Mouse (Mus musculus): ENCODE data around the gene Igsf9b. TPM values are rescaled to one million over a fixed set of nuclear protein-coding genes. Genes with fewer than 3 reads are reported as not detected.
A peak's percentile ranks its signal among the peaks of the same experiment; 100 is the strongest.

The Igsf9b gene
- polyA plus RNA-seq, 1 experiment from 2014 or later, result 2.8 TPM

DNA sequence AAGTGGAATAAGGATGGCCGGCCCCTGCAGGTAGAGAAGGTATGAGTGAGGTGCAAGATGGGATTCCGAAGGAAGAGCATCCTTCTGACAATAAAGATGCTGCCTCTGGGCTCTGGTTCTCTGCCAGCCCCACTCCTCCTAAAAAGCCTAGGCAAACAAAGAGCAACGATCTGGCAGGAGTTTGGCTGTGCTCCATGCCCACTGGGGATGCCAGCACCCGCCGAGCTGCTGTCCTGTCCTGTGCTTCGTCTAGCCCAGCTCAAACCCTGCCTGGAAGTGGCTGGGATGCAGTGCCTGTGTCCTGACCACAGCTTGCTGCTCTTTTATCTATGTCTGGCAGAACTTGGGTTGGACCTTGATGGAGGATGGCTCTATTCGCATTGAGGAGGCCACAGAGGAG lies 23.3 kb downstream of the Igsf9b start:
- Histone ChIP-seq H3K9me3 (ENCODE audit: low read length) (no peaks in the 10 kb centered on the region), H3K4me2 (replicated peaks; ENCODE audit: low read depth, low read length) (no peak overlapping the region), H3K27ac (ENCODE audit: low read length) (no peak overlapping the region), H3K27me3 (ENCODE audit: insufficient read depth, low read length) (no peaks in the 10 kb centered on the region), H3K36me3 (ENCODE audit: insufficient read depth, low read length) (no peaks in the 10 kb centered on the region), H3K9ac (replicated peaks; ENCODE audit: low read length) (no peak overlapping the region), H3K4me1 (ENCODE audit: insufficient read depth, low read length) (no peaks in the 10 kb centered on the region), H3K4me3 (ENCODE audit: low read length) (no peak overlapping the region)
- no peak for ATAC-seq (ENCODE audit: low FRiP score, low TSS enrichment)
- 86% methylated on average over 7 of the region's 7 CpGs for whole genome bisulfite sequencing

- no peaks in the 10 kb centered on the region for H3K27me3 ChIP-seq (ENCODE audit: insufficient read depth, low read length)
- no peaks in the 10 kb centered on the region for H3K4me1 ChIP-seq (ENCODE audit: insufficient read depth, low read length)
- 63% methylated on average over 3 of the region's 3 CpGs for WGBS
- no peak overlapping the region for H3K4me2 ChIP-seq (replicated peaks; ENCODE audit: low read depth, low read length)
- H3K9ac ChIP-seq (replicated peaks; ENCODE audit: low read length), result no peak overlapping the region
- no peaks in the 10 kb centered on the region for H3K9me3 ChIP-seq (ENCODE audit: low read length)
- ATAC-seq (ENCODE audit: low FRiP score, low TSS enrichment), result no peak
- H3K36me3 ChIP-seq (ENCODE audit: insufficient read depth, low read length), result no peaks in the 10 kb centered on the region
- no peak overlapping the region for H3K27ac ChIP-seq (ENCODE audit: low read length)
- H3K4me3 ChIP-seq (ENCODE audit: low read length), result no peak overlapping the region
These were observed 24.4 kb downstream of the Igsf9b start for GRCm38 (mm10) chr9:27323412-27323811.

- H3K4me2 ChIP-seq (replicated peaks; ENCODE audit: low read depth, low read length), result no peak overlapping the region
- H3K4me1 ChIP-seq (ENCODE audit: insufficient read depth, low read length), result no peaks in the 10 kb centered on the region
- no peak overlapping the region for H3K9ac ChIP-seq (replicated peaks; ENCODE audit: low read length)
- no peaks in the 10 kb centered on the region for H3K36me3 ChIP-seq (ENCODE audit: insufficient read depth, low read length)
- H3K4me3 ChIP-seq (ENCODE audit: low read length), result no peak overlapping the region
- no peaks in the 10 kb centered on the region for H3K9me3 ChIP-seq (ENCODE audit: low read length)
- ATAC-seq (ENCODE audit: low FRiP score, low TSS enrichment), result no peak
- no peak overlapping the region for H3K27ac ChIP-seq (ENCODE audit: low read length)
- WGBS, result 43% methylated on average over 2 of the region's 2 CpGs
- H3K27me3 ChIP-seq (ENCODE audit: insufficient read depth, low read length), result no peaks in the 10 kb centered on the region
These were observed 26.9 kb downstream of the Igsf9b start for GRCm38 (mm10) chr9:27325920-27326319.

GRCm38 (mm10) chr9:27327558-27327957 lies 28.6 kb downstream of the Igsf9b start:
- no peaks in the 10 kb centered on the region for H3K36me3 ChIP-seq (ENCODE audit: insufficient read depth, low read length)

DNA sequence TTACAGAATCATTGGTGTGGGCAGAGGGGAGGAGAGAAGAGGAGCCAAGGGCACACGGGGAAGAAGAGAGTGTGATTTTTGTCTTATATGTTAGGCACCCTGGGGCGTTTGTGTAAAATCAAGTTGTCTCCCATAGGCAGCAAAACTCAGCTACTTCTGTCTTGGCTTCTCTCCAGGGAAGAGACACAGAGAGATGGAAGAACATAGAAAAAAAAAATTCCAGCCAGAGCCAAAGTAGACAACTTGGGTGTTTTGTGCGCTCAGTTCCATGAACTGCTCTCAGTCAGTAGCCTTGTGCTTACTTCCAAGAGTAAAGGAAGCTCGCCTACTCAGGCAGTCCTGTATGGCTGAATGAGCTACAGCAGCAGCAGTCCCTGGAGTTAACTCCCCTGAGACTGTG lies 31.4 kb downstream of the Igsf9b start:
- Histone ChIP-seq H3K9ac (replicated peaks; ENCODE audit: low read length) (no peak overlapping the region), H3K4me2 (replicated peaks; ENCODE audit: low read depth, low read length) (no peak overlapping the region)

More at GRCm38 (mm10) chr9:27327558-27327957, 28.6 kb downstream of the Igsf9b start:
- no peak overlapping the region for H3K9ac ChIP-seq (replicated peaks; ENCODE audit: low read length)
- 94% methylated on average over 3 of the region's 3 CpGs for WGBS
- H3K4me2 ChIP-seq (replicated peaks; ENCODE audit: low read depth, low read length), result no peak overlapping the region
- no peaks in the 10 kb centered on the region for H3K4me1 ChIP-seq (ENCODE audit: insufficient read depth, low read length)
- ATAC-seq (ENCODE audit: low FRiP score, low TSS enrichment), result no peak
- H3K9me3 ChIP-seq (ENCODE audit: low read length), result no peaks in the 10 kb centered on the region
- no peak overlapping the region for H3K4me3 ChIP-seq (ENCODE audit: low read length)
- no peaks in the 10 kb centered on the region for H3K27me3 ChIP-seq (ENCODE audit: insufficient read depth, low read length)
- H3K27ac ChIP-seq (ENCODE audit: low read length), result no peak overlapping the region

DNA sequence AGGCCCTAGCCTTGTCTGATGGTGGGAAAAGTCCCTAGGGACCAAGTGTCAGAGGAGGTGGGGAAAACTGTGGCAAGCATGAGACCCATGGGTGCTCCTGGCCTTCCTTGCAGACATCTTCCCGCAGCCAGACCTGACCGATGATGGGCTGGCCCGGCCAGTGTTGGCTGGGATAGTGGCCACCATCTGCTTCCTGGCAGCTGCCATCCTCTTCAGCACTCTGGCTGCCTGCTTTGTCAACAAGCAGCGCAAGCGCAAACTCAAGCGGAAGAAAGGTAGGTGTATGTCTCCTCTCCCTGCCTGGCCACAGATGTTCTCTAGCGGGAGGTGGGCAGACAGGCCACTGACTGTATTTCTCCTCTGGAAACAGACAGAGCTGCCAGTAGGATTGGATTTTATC lies 32.5 kb downstream of the Igsf9b start:
- WGBS, result 95% methylated on average over 7 of the region's 7 CpGs
- Histone ChIP-seq H3K9me3 (ENCODE audit: low read length) (no peaks in the 10 kb centered on the region), H3K4me1 (ENCODE audit: insufficient read depth, low read length) (no peaks in the 10 kb centered on the region), H3K27me3 (ENCODE audit: insufficient read depth, low read length) (no peaks in the 10 kb centered on the region), H3K27ac (ENCODE audit: low read length) (no peak overlapping the region), H3K4me2 (replicated peaks; ENCODE audit: low read depth, low read length) (no peak overlapping the region), H3K4me3 (ENCODE audit: low read length) (no peak overlapping the region), H3K36me3 (ENCODE audit: insufficient read depth, low read length) (no peaks in the 10 kb centered on the region), H3K9ac (replicated peaks; ENCODE audit: low read length) (no peak overlapping the region)
- ATAC-seq (ENCODE audit: low FRiP score, low TSS enrichment), result no peak

More for the DNA sequence above, 31.4 kb downstream of the Igsf9b start:
- Histone ChIP-seq H3K36me3 (ENCODE audit: insufficient read depth, low read length) (no peaks in the 10 kb centered on the region), H3K27me3 (ENCODE audit: insufficient read depth, low read length) (no peaks in the 10 kb centered on the region), H3K4me1 (ENCODE audit: insufficient read depth, low read length) (no peaks in the 10 kb centered on the region), H3K9me3 (ENCODE audit: low read length) (no peaks in the 10 kb centered on the region), H3K4me3 (ENCODE audit: low read length) (no peak overlapping the region), H3K27ac (ENCODE audit: low read length) (no peak overlapping the region)
- ATAC-seq (ENCODE audit: low FRiP score, low TSS enrichment), result no peak
- WGBS, result 68% methylated on average over 4 of the region's 4 CpGs

GRCm38 (mm10) chr9:27334895-27335294 lies 35.9 kb downstream of the Igsf9b start:
- no peaks in the 10 kb centered on the region for H3K27me3 ChIP-seq (ENCODE audit: insufficient read depth, low read length)
- H3K9me3 ChIP-seq (ENCODE audit: low read length), result no peaks in the 10 kb centered on the region
- no peak overlapping the region for H3K27ac ChIP-seq (ENCODE audit: low read length)
- H3K4me3 ChIP-seq (ENCODE audit: low read length), result no peak overlapping the region
- no peaks in the 10 kb centered on the region for H3K36me3 ChIP-seq (ENCODE audit: insufficient read depth, low read length)
- 60% methylated on average over 9 of the region's 9 CpGs for WGBS
- no peaks in the 10 kb centered on the region for H3K4me1 ChIP-seq (ENCODE audit: insufficient read depth, low read length)
- H3K9ac ChIP-seq (replicated peaks; ENCODE audit: low read length), result no peak overlapping the region
- H3K4me2 ChIP-seq (replicated peaks; ENCODE audit: low read depth, low read length), result no peak overlapping the region
- ATAC-seq (ENCODE audit: low FRiP score, low TSS enrichment), result peak; percentile 30

- no peak overlapping the region for H3K4me3 ChIP-seq (ENCODE audit: low read length)
- H3K36me3 ChIP-seq (ENCODE audit: insufficient read depth, low read length), result no peaks in the 10 kb centered on the region
- no peaks in the 10 kb centered on the region for H3K27me3 ChIP-seq (ENCODE audit: insufficient read depth, low read length)
- H3K4me2 ChIP-seq (replicated peaks; ENCODE audit: low read depth, low read length), result no peak overlapping the region
- H3K27ac ChIP-seq (ENCODE audit: low read length), result no peak overlapping the region
- 83% methylated on average over 4 of the region's 4 CpGs for WGBS
- H3K9ac ChIP-seq (replicated peaks; ENCODE audit: low read length), result no peak overlapping the region
- H3K4me1 ChIP-seq (ENCODE audit: insufficient read depth, low read length), result no peaks in the 10 kb centered on the region
- no peaks in the 10 kb centered on the region for H3K9me3 ChIP-seq (ENCODE audit: low read length)
- no peak for ATAC-seq (ENCODE audit: low FRiP score, low TSS enrichment)
These were observed 38.1 kb downstream of the Igsf9b start for GRCm38 (mm10) chr9:27336962-27337636.

- ATAC-seq (ENCODE audit: low FRiP score, low TSS enrichment), result no peak
- 79% methylated on average over 1 of the region's 1 CpGs for WGBS
- Histone ChIP-seq H3K36me3 (ENCODE audit: insufficient read depth, low read length) (no peaks in the 10 kb centered on the region), H3K4me3 (ENCODE audit: low read length) (no peak overlapping the region), H3K9me3 (ENCODE audit: low read length) (no peaks in the 10 kb centered on the region), H3K9ac (replicated peaks; ENCODE audit: low read length) (no peak overlapping the region), H3K4me1 (ENCODE audit: insufficient read depth, low read length) (no peaks in the 10 kb centered on the region), H3K27me3 (ENCODE audit: insufficient read depth, low read length) (no peaks in the 10 kb centered on the region), H3K4me2 (replicated peaks; ENCODE audit: low read depth, low read length) (no peak overlapping the region), H3K27ac (ENCODE audit: low read length) (no peak overlapping the region)
These were observed 40.2 kb downstream of the Igsf9b start for GRCm38 (mm10) chr9:27339168-27339567.

GRCm38 (mm10) chr9:27346541-27347269 lies 47.7 kb downstream of the Igsf9b start:
- H3K36me3 ChIP-seq (ENCODE audit: insufficient read depth, low read length), result no peaks in the 10 kb centered on the region
- H3K9me3 ChIP-seq (ENCODE audit: low read length), result no peaks in the 10 kb centered on the region
- no peaks in the 10 kb centered on the region for H3K27me3 ChIP-seq (ENCODE audit: insufficient read depth, low read length)
- no peak for ATAC-seq (ENCODE audit: low FRiP score, low TSS enrichment)
- no peak overlapping the region for H3K27ac ChIP-seq (ENCODE audit: low read length)
- H3K9ac ChIP-seq (replicated peaks; ENCODE audit: low read length), result no peak overlapping the region
- H3K4me2 ChIP-seq (replicated peaks; ENCODE audit: low read depth, low read length), result no peak overlapping the region
- WGBS, result 52% methylated on average over 11 of the region's 11 CpGs
- no peaks in the 10 kb centered on the region for H3K4me1 ChIP-seq (ENCODE audit: insufficient read depth, low read length)
- no peak overlapping the region for H3K4me3 ChIP-seq (ENCODE audit: low read length)

All from kidney, embryonic 16.5 days (tissue).